Mouse (Mus musculus): ENCODE data around the gene Ngf.

Gene Ngf

DNA sequence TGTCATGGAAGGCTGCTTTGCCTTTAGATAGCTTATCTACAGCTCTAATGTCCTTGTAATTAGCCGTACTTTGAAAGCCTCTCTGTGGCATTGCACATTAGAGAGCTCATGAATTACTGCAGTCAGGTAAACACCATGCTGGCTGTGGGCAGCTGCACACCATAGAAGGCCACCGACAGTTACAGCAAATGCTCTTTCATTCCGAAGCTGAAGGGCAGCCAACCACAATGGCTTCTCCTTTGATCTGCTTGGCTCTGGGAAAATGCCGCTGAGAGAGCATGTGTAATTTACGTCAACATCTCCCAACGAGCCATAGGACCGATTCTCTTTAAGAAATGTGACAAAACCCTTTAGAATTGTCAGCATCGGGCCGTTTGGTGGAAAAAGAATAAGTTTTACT, 38.7 kb downstream of the Ngf start:
- DNase-seq: no peak

DNA sequence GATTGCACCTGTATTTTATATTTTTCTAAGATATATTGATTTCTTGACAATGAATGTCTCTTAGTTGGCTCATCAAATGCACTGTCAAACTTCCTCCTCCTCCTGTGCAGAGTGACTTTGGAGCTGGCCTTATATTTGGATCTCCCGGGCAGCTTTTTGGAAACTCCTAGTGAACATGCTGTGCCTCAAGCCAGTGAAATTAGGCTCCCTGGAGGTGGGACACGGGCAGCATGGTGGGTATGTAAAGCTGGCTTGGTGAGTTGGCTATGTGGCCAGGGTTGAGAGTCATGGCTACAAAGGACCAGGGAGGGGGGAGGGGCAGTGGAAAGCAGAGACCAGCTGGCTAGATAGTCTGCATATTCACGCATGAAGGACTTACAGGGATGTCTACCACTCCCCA, 39.9 kb downstream of the Ngf start:
- no peak for DNase-seq

- no peak for DNase-seq
Measured at GRCm38 (mm10) chr3:102516937-102517336, 47.2 kb downstream of the Ngf start.

DNA sequence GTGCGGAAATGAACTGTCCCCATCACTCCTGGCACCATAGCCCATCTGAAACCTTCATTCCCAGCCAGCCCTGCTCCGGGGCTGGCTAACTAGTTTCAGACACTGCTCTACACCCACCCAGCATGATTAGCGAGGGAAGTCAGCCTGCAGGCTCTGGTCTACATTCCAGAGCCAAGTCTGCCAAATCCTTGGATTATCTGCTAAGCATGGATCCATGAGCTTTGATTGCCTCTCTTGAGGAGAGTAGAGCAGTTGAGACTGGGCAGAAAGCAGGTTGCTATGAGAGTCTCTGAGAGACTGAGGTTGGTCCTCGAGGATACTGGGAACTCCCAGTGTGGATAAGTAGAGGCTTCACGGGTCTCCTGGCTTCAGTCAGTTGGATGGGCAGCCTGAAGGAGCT, 51.3 kb downstream of the Ngf start:
- no peak for DNase-seq

DNA sequence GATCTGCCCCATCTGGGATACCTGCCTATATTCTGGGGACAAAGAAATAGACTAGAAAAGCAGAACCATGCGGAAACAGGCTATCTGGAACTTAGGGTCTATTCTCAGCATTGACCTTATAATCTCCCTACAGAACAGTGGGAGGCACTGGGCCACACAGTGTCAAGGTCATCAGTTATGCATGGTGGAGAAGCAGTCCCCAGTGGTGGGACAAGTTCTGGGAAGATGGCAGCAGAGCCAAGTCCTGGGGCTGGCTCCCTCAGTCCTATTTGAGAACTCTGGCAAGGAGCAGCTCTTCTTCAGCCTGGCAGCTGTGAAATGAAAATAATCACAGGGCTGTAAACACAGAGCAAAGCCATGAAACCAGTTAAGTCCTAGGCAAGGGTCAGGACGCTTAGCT, 54.0 kb downstream of the Ngf start:
- DNase-seq: no peak

GRCm38 (mm10) chr3:102524951-102525350, 55.2 kb downstream of the Ngf start:
- DNase-seq: no peak

DNA sequence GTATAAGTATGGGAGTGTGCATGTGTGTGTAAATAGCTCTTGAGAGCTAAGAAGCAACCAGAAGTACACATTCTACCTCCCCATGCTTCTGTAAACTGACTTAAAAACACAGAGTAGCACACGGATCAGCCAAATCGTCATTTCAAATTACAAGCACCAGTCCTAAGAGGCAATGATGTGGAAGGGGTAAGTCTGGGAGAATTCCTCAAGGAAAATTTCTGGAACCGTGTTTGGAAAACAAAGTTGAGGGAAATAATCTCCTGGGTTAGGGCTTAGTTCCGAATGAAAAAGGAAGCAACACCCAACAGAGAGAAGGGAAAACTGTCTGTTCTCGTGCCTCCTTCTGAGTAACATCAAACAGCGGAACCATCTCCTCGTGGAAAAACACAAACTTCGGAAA, 56.1 kb downstream of the Ngf start:
- DNase-seq: no peak

DNA sequence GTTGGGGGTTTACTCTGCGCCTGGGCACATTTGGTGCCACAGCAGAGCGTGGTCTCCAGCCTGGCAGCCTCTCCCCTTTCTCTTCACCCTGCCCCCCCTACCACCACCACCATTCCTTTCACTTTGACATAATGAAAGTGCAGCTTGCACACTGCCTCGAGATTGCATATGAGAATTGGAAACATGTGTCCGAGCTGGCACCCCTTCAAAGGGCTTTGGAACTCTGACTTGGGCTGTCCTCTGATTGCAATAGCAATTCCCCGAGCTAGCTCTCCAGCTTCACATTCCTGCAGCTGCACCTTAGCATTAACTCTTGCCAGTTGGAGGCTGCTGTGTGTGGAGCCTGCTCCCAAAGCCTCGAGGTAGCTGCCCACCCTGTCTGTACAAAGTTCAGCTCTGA, 56.8 kb downstream of the Ngf start:
- DNase-seq: no peak

DNA sequence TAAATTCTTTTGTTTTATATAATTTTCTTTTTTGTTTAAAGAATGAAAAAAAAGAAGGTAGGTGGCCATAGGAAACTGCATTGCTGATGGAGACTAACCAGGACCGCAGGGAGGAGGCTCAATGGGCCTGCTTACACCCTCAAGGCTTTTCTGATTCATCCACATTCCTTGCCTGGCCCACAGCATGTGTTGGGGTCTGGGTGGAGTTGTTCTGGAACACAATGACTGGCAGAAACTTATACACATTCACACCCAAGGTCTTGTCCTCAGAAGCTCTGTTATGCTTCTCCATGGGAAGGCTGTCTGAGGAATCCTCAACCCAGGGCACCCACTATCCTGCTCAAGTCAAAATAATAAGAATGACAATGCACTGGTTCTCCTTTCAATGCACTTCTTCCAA, 65.0 kb downstream of the Ngf start:
- DNase-seq: no peak

GRCm38 (mm10) chr3:102543646-102544045, 73.9 kb downstream of the Ngf start:
- no peak for DNase-seq

GRCm38 (mm10) chr3:102547536-102547935, 77.8 kb downstream of the Ngf start:
- no peak for DNase-seq

- DNase-seq: no peak
Measured at GRCm38 (mm10) chr3:102553935-102554670, 84.4 kb downstream of the Ngf start.

GRCm38 (mm10) chr3:102556108-102556507, 86.4 kb downstream of the Ngf start:
- no peak for DNase-seq

- DNase-seq: no peak
Measured at GRCm38 (mm10) chr3:102556645-102557044, 86.9 kb downstream of the Ngf start.

All from thymus, adult 18-20 months (tissue).